Mouse (Mus musculus) hindbrain, embryonic 15.5 days (tissue): ENCODE data around the gene Cldn34c4. TPM values are rescaled to one million over a fixed set of nuclear protein-coding genes. Genes with fewer than 3 reads are reported as not detected.

Experiments used
- ATAC-seq: fragments of 200-750 bp; cut with Nextera tagmentation; 2 replicates; pipeline ENCODE4 v1.8.0; 2017; ENCODE audit warnings: low read depth, moderate number of reproducible peaks, moderate TSS enrichment; ENCODE audit not compliant: low FRiP score
- H3K27ac ChIP-seq: fragments of 300-500 bp; sonication (generic); replicated peaks from 2 replicates; pipeline ENCODE4 v1.5.1; 2015; ENCODE audit warnings: mild to moderate bottlenecking, inconsistent platforms
- H3K27me3 ChIP-seq: fragments of 300-500 bp; sonication (generic); 2 replicates; pipeline ENCODE4 v1.6.1; 2015; ENCODE audit warnings: control low read depth, inconsistent platforms
- H3K36me3 ChIP-seq: fragments of 300-500 bp; sonication (generic); 2 replicates; pipeline ENCODE4 v1.6.1; 2015; ENCODE audit warnings: control low read depth, inconsistent platforms
- H3K4me1 ChIP-seq: fragments of 300-500 bp; sonication (generic); replicated peaks from 2 replicates; pipeline ENCODE4 v1.6.1; 2015; ENCODE audit warnings: control low read depth, inconsistent platforms
- H3K4me2 ChIP-seq: fragments of 300-500 bp; sonication (generic); 2 replicates; pipeline ENCODE4 v1.6.1; 2015; ENCODE audit warnings: moderate library complexity, mild to moderate bottlenecking, inconsistent platforms
- H3K4me3 ChIP-seq: fragments of 300-500 bp; sonication (generic); 2 replicates; pipeline ENCODE4 v1.5.1; 2015; ENCODE audit warnings: mild to moderate bottlenecking, inconsistent platforms
- H3K9ac ChIP-seq: fragments of 300-500 bp; sonication (generic); 2 replicates; pipeline ENCODE4 v1.6.1; 2015; ENCODE audit warnings: inconsistent platforms
- H3K9me3 ChIP-seq: fragments of 300-500 bp; sonication (generic); 2 replicates; pipeline ENCODE4 v1.6.1; 2016; ENCODE audit warnings: control low read depth, inconsistent platforms
- WGBS: fragments of 180-500 bp; shearing (Covaris S2); methylation state at CpG from one replicate; pipeline ENCODE4 v1.1.7; 2015; 5-methylcytosine and 5-hydroxymethylcytosine counted together
- polyA plus RNA-seq: library from polyadenylated mRNA; unstranded; fragments of >200 nt; fragmentation: Nextera tagmentation; extraction: Ambion mirVana; gene quantifications from 2 replicates; pipeline ENCODE4 v1.2.1, GENCODE M21; 2015

The Cldn34c4 gene
- polyA plus RNA-seq: not detected in 2 replicates

- H3K9me3 ChIP-seq: no peaks in the 10 kb centered on the region
- H3K9ac ChIP-seq: no peak within 1 kb of the TSS
- no peaks in the 10 kb centered on the region for H3K36me3 ChIP-seq
- no peak within 1 kb of the TSS for H3K4me2 ChIP-seq
- WGBS: 56% methylated on average over 2 of the region's 2 CpGs
- H3K4me1 ChIP-seq: no peaks in the 10 kb centered on the region
- no peak within 1 kb of the TSS for H3K4me3 ChIP-seq
- H3K27me3 ChIP-seq: no peaks in the 10 kb centered on the region
- no peak within 1 kb of the TSS for H3K27ac ChIP-seq
- ATAC-seq: no peak
Observed at GRCm38 (mm10) chrX:127736454-127736853, at the start of gene Cldn34c4. Cldn34c4 (minus strand) TSS chrX:127736554.

DNA sequence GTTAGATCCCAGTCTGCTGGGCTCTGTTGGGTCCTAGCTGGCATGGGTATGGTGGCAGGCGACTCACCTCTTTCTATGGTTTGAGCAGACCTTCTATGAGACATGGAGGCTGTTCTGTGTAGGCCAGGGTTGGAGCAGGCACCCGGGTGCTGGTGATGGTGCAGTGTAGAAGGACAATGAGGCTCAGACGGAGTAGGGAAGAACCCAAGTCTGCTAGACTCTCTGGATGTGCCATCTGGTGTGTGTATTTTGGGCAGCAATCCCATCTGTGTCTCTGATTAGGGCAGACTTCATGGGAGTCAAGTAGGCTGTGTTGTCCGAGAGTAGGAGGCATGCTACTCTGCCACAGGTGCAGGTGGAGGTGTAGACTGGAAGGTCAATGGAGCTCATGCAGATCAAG, 10.7 kb upstream of the Cldn34c4 start:
- WGBS: 73% methylated on average over 4 of the region's 4 CpGs
- Histone ChIP-seq H3K27ac (no peak overlapping the region), H3K4me3 (no peak overlapping the region), H3K4me2 (no peak overlapping the region), H3K9ac (no peak overlapping the region), H3K27me3 (no peaks in the 10 kb centered on the region), H3K9me3 (no peaks in the 10 kb centered on the region), H3K36me3 (no peaks in the 10 kb centered on the region), H3K4me1 (no peaks in the 10 kb centered on the region)
- no peak for ATAC-seq
